In genomic region chr3:86745769-86746512, GRCm38 (mm10) we compare ENCODE assay signal across 13 mouse cellular contexts.
DNase-seq lines count a peak whose midpoint lies in the region; ATAC-seq lines count a peak whose summit lies in the region.
"Had no signal": no experiment of that assay in that cellular context is flagged by ENCODE, and none has a peak within 500 bp of the region (broad histone marks: within the 10 kb centered on the region; RNA-seq: fewer than 3 reads in every experiment).

No protein-coding gene starts in this region.

- H3K9me3 ChIP-seq in embryonic facial prominence, embryonic 13.5 days: no peaks in the 10 kb centered on the region
- H3K9me3 ChIP-seq in embryonic facial prominence, embryonic 10.5 days: no peaks in the 10 kb centered on the region
- no peaks in the 10 kb centered on the region for H3K9me3 ChIP-seq in midbrain, embryonic 14.5 days (ENCODE audit: control insufficient read depth, low read length)
- H3K9me3 ChIP-seq: heart, embryonic 10.5 days; lung, embryonic 15.5 days had no signal

- WGBS in embryonic facial prominence, embryonic 13.5 days: 67% methylated on average over 10 of the region's 10 CpGs
- 84% methylated on average over 10 of the region's 10 CpGs for WGBS in embryonic facial prominence, embryonic 10.5 days
- WGBS in midbrain, embryonic 14.5 days: 18% methylated on average over 10 of the region's 10 CpGs

- H3K27ac ChIP-seq in embryonic facial prominence, embryonic 13.5 days: peak overlapping the region; percentile 35; the same call in 1 of the 2 replicates
- H3K27ac ChIP-seq in embryonic facial prominence, embryonic 10.5 days (replicated peaks): no peak overlapping the region
- peak overlapping the region; percentile 71 for H3K27ac ChIP-seq in midbrain, embryonic 14.5 days (replicated peaks; ENCODE audit: low read depth, low read length)
- H3K27ac ChIP-seq: heart, embryonic 10.5 days; lung, embryonic 15.5 days had no signal

- H3K4me1 ChIP-seq in embryonic facial prominence, embryonic 13.5 days: peaks cover 32% of the 10 kb centered on the region
- H3K4me1 ChIP-seq in embryonic facial prominence, embryonic 10.5 days: no peaks in the 10 kb centered on the region
- peaks cover 31% of the 10 kb centered on the region for H3K4me1 ChIP-seq in midbrain, embryonic 14.5 days (ENCODE audit: control insufficient read depth, insufficient read depth, low read length)
- H3K4me1 ChIP-seq: heart, embryonic 10.5 days; lung, embryonic 15.5 days had no signal

- H3K27me3 ChIP-seq in embryonic facial prominence, embryonic 13.5 days: no peaks in the 10 kb centered on the region
- no peaks in the 10 kb centered on the region for H3K27me3 ChIP-seq in embryonic facial prominence, embryonic 10.5 days (replicated peaks; ENCODE audit: low read depth, poor library complexity, severe bottlenecking)
- no peaks in the 10 kb centered on the region for H3K27me3 ChIP-seq in midbrain, embryonic 14.5 days (ENCODE audit: control insufficient read depth, insufficient read depth, low read length)
- H3K27me3 ChIP-seq: lung, embryonic 15.5 days had no signal

- no peak for DNase-seq in embryonic facial prominence, embryonic 10.5 days (ENCODE audit: low spot score)
- DNase-seq in retina, postnatal 1 day: peak; percentile 59
- no peak for DNase-seq in retina, embryonic 14.5 days (ENCODE audit: low spot score)
- DNase-seq in midbrain, embryonic 14.5 days: peak; percentile 61
- no peak for DNase-seq in lung, postnatal 36 days
- DNase-seq in testis, postnatal 14 days (ENCODE audit: low spot score): no peak
- DNase-seq in ovary, adult 18-20 months (ENCODE audit: low spot score): no peak
- DNase-seq: adrenal gland, adult 8-10 months; kidney, postnatal 4 days; liver had no signal

- peak overlapping the region; percentile 12; the same call in 1 of the 2 replicates for H3K4me2 ChIP-seq in embryonic facial prominence, embryonic 13.5 days
- peak overlapping the region; percentile 26 for H3K4me2 ChIP-seq in midbrain, embryonic 14.5 days (ENCODE audit: low read length)
- H3K4me2 ChIP-seq: lung, embryonic 15.5 days had no signal

- ATAC-seq in embryonic facial prominence, embryonic 13.5 days (ENCODE audit: insufficient number of reproducible peaks, insufficient read depth, low FRiP score, low TSS enrichment, low read depth): no peak
- peak; percentile 50; the same call in 1 of the 2 replicates for ATAC-seq in midbrain, embryonic 14.5 days (ENCODE audit: low FRiP score, low TSS enrichment)

- no peak overlapping the region for H3K4me3 ChIP-seq in embryonic facial prominence, embryonic 13.5 days
- no peak overlapping the region for H3K4me3 ChIP-seq in embryonic facial prominence, embryonic 10.5 days
- no peak overlapping the region for H3K4me3 ChIP-seq in midbrain, embryonic 14.5 days (replicated peaks; ENCODE audit: low read depth, low read length)
- H3K4me3 ChIP-seq: heart, embryonic 10.5 days; lung, embryonic 15.5 days had no signal

- H3K9ac ChIP-seq in embryonic facial prominence, embryonic 13.5 days: no peak overlapping the region
- no peak overlapping the region for H3K9ac ChIP-seq in midbrain, embryonic 14.5 days (replicated peaks; ENCODE audit: low read length)
- H3K9ac ChIP-seq: lung, embryonic 15.5 days had no signal

- H3K36me3 ChIP-seq in embryonic facial prominence, embryonic 13.5 days: no peaks in the 10 kb centered on the region
- peaks cover 26% of the 10 kb centered on the region for H3K36me3 ChIP-seq in embryonic facial prominence, embryonic 10.5 days (replicated peaks)
- H3K36me3 ChIP-seq in midbrain, embryonic 14.5 days (ENCODE audit: control insufficient read depth, insufficient read depth, low read length): no peaks in the 10 kb centered on the region
- H3K36me3 ChIP-seq: heart, embryonic 10.5 days; lung, embryonic 15.5 days had no signal

Comparison
In these comparisons a context has a peak if more than half of its experiments do, and no peak if none do; other contexts are left out.
1. DNase-seq: peak in retina, postnatal 1 day (single experiment) and midbrain, embryonic 14.5 days (single experiment); none in embryonic facial prominence, embryonic 10.5 days (single experiment), retina, embryonic 14.5 days (single experiment), lung, postnatal 36 days (single experiment), testis, postnatal 14 days (single experiment) and ovary, adult 18-20 months (single experiment).